Mouse (Mus musculus): ENCODE measurements around the gene Camsap3.
A peak's percentile ranks its signal among the peaks of the same experiment; 100 is the strongest.
"Not testable (repeated sequence)": the region's sequence is repeated elsewhere in the genome, so short reads cannot be mapped to it uniquely, and the experiment has no call there.

Camsap3 gene

DNA sequence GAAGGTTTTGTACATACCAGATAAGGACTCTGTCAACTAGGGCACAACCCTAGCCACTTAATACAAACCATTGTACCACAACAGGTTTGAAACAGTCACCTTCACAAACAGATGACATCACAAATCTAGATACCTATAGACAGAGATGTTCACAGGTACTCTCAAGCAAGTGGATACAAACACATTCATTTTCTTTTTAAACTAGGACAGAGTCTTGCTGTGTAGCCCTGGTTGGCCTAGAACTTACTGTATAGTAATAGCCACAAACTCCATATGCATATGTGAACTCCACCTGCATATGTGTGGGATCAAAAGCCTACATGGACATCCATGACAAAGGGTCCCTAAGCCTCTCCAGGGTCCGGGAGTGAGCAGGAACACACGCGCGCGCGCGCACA lies at the start of gene Camsap3:
TSS of gene Camsap3 (plus strand) at position 301 of the 398 bp plus-strand sequence.
- no peak for DNase-seq

DNA sequence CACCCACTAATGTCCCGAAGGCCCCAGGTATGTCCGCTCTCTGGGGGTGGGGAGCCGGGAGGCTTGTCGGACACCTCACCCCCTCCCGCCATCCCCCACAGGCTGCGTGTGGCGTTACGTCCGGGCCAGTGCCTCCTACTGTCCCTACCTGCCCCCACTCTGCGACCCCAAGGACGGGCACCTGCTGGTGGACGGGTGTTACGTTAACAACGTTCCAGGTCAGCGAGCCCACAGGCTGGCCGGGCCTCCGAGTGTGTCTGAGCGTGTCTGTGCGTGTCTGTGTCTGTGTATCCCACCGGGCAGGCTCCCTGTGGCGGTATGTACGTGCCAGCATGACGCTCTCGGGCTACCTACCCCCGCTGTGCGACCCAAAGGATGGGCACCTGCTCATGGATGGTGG lies 49.4 kb upstream of the Camsap3 start:
- no peak for DNase-seq

DNA sequence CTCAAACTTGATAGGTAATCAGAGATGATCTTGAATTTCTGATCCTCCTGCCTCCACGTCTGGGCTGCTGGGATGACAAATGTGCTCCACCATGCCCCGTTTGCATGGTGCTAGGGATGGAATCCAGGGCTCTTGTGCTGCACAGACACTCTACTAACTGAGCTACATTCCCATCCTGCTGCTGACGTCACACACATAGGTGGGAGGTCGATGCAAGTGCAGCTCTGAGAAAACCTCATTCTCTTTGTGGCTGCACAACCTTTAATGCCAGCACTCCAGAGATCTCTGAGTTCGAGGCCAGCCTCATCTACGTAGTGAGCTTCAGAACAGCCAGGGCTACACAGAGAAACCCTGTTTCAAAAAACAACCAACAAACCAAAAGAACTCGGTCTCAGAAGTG lies 47.9 kb upstream of the Camsap3 start:
- DNase-seq = no peak

DNA sequence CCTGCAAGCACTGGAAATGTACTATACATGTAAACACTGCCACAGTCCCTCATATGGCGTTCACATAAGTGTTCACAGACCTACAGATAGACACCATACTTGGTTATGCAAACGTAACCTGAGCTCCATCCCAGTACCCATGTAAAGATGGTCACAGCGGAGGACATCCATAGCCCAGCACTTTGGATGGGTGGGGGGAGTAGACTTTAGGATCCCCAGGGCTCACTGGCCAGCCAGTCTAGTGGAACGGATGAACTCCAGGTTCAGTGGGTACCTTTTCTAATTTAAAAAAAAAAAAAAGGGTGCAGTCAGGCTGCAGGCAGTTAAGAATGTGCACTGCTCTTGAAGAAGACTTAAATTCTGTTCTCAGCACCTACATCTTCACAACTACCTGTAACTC lies 47.0 kb upstream of the Camsap3 start:
- no peak for DNase-seq

DNA sequence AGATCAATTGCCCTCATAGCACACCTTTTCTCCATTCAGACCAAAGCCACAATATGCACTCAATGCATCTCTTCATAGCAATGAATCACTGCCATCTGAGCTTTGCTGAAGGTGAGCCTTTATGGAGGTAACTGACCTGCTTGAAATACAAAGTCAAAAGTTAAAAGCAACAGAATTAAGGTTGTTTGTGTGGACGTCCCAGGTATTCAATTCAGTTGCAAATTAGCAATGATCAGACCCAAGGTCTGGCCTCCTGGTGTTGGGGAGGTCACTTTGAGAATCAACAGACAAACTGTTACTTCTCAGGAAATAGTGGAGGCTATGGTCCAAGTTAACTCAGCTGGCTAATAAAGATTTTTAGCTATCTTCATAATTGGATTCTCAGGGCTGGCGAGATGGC lies 40.6 kb upstream of the Camsap3 start:
- DNase-seq = no peak

DNA sequence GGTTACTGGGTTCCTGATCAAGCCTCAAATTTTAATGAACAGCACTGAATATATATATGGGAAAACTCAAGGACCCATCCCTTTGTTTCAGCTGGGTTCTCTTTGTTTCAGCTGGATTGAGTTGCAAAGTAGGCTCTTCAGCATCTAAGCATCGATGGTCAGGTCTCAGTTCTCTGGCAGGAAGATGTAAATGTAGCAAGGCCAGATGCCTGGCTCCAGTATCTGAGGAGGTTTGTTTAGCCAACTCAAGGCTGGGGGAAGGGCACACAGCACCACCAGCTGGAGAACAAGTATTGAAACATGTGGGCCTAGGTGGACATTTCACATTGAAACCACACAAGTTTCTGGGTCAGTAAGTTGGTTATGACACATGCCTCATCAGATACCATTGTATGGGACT lies 34.9 kb upstream of the Camsap3 start:
- DNase-seq = no peak

DNA sequence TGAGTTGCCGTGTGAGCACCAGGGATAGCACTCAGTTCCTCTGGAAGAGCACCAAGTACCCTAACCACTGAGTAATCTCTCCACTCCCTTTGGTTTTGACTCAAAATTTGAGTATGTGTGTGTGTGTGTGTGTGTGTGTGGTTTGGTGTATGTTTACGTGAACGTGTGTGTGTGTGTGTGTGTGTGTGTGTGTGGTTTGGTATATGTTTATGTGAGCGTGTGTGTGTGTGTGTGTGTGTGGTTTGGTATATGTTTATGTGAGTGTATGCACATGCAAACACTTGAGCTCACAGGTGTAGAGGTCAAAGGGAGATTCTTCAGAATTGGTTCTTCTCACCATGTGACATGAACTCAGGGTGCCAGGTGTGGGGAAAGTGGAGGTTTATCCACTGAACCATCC lies 31.0 kb upstream of the Camsap3 start:
- DNase-seq = peak; percentile 5

DNA sequence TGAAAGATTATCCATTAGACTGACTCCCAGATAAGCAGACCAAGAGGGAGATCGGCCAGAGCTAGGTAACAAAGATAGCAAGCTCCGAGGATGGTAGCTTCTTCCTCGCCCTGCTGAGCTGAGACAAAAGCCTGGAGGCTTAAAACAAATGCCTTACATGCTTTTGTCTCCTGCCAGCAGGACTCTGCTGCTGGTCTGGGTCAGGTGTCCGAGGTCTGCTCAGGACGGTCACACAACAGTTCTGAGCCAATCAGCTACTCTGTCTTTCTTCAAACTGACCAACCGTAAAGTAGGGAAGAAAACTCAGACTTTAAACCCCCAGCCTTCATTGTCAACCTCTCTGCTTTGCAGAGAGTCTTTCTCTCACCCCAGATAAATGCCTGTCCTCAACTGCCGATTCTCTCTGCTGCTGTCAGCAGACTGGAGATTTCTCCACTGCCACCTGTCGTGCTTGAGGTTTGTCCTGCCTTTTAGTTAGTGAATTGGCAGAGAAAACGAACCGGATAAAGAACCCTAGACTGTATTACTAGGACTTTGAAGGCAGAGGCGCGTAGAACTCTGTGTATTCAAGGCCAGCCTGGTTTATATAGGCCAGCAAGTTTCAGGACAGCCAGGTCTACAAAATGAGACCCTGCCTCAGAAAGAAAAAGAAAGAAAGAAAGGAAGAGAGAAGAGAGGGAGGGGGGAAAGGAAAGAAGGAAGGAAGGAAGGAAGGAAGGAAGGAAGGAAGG lies 19.3 kb upstream of the Camsap3 start, which contains the start of gene C330021F23Rik:
TSS of gene C330021F23Rik (plus strand) at position 350 of the 731 bp plus-strand sequence.
- peak; percentile 86 for DNase-seq

DNA sequence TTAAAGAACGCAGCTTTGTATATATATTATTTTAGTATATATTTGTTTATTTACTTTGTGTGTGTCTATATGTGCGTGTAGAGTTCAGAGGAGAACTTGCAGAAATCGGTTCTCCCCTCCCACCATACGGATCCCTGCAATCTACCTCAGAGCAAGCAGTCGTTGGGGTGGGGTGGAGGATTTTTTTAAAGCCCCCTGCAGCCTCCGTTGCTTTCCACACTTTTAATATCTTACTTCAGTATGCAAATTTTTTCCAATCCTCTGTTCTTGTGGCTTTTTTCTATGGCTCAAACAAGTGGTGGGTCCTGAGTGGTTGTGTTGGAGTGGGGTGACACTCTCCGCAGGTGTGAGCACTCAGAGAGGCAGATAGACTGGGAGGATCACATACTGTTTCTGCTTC lies 18.7 kb upstream of the Camsap3 start:
- no peak for DNase-seq

DNA sequence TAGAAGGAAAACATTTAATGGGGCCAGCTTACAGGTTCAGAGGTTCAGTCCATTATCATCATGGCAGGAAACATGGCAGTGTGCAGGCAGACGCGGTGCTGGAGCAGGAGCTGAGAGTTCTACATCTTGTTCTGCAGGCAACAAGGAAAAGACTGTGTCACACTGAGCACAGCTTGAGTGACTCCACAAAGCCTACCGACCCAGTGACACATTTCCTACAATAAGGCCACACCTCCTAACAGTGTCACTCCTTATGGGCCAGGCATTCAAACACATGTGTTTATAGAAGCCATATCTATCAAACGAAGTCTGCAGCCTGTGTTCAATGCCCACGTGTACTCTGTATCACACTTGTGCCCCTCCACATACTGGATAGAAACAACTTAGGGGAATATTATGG lies 17.3 kb upstream of the Camsap3 start:
- DNase-seq = no peak

DNA sequence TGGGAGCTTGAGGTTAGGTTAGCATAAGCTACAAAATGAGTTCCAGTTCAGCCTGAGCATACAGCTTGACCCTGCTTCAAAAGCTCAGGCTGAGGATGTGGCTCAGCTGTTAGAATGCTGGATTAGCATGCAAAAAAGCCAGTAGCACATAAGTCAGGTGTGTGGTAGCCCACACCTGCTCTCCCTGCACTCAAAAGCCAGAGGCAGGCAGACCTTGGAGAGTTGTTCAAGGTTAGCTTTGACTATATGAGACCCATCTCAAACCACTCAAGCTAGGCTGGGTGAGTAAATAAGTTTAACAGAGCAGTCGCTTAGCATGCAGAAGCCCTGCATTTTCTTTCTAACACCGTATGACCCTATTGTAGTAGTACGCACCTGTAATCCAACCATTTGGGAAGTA lies 12.5 kb upstream of the Camsap3 start:
- no peak for DNase-seq

DNA sequence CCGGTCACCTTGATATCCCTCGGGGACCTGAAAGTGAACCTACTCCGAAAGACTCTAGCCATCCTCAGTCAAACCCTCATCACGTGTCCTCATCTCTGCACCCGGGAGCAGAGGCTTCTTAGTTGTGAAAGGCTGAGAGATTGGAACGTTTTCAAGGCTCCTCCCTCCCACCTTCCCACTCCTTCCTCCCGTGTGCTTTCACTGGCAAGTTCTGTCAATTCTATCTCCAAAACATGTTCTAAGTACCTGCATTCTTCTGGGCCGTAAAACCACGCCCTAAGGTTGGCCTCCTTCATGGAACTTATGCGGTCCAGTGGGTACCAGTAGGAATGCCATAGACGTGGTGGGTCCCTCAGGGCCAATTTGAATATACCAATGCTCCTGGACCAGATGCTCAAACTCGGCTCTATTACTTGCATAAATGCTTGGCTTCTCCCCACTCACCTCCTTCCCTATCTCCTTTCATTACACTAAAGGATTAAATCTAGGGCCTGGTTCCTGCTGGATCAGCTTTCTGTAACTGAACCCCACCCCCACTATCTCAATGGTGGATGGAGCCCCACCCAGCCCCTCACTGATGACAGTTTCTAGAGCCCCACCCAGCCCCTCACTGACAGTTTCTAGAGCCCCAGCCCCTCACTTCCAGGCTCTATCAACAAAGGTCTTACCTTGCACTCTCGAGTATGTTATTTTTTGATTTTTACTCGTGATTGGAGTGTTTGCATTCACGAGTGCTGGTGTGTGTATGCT lies 10.7 kb upstream of the Camsap3 start:
- DNase-seq = no peak

DNA sequence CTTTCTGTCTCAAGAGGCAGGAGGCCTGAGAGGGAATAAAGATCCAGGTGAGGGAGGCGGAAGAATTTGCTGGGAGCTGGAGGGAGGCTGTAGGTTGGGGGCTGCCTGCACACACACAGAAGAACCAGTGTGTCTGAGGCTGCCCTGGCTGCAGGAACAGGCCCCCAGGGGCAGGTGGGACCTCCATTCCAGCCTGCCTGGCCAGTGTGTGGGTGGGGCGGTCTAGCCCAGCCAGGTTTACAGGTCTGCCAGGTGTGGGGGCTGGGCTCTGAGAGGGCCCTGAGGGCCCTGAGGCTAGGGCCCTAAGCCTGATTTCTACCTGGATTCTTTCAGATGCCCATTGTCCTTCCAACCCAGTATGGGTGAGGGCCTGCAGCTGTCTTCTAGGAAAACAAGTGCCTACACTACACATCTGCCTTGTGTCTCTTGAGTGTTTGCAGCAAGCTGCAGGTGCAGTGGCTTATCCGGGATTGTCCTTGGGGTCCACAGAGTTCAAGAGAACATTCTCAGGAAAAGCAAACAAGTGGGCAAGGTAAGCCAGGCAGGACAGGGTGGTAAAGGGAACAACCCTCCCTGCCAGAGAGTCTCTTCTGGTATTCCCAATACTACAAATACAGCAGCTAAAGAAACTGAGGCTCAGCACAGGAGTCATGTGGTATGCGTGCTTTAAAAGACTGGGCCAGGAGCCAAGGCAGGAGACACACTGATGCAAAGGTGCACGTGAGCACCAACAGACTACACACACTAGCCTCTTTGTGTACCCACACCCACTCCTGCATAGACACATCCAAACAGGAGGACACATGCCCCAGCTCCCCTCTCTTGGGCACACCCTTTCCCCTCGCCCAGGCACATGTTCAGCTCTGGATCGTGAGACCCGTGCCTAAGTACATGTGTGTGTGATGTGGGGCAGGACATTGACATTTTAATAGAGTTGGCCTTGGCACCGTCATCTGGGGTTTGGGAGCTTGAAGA lies 7.4 kb upstream of the Camsap3 start:
- DNase-seq = no peak

DNA sequence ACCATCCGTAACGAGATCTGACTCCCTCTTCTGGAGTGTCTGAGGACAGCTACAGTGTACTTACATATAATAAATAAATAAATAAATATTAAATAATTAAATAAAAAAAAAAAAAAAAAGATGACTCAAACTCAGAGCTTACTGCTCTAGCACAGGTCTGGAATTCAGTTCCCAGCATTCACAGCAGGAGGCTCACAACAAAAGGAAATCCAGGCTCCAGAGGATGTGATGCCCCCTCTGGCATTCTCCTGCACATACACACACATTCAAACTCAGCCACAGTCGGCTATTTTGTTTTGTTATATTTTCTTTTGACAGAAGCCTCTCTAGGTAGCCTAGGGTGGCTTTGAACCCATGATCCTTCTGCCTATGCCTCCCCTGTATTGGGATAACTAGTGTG lies 5.1 kb upstream of the Camsap3 start:
- not testable (repeated sequence) for DNase-seq

DNA sequence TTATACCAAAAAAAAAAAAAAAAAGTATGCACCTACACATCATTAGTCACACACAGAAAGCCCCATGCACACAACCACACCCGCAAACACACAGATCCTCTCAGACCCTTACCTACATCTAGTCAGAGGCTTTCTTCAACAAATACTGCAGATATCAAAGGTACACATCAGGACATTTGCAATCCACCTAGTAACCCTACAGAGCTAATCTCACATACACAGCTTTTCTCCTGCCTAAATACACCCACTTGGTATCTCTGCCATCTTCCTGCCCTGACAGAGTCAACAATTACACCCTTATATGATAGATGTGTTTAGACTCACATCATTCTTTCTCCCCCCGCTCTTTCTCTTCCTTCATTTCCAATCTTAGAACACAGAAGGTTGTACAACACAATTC lies 641 bp upstream of the Camsap3 start:
- DNase-seq = no peak

DNA sequence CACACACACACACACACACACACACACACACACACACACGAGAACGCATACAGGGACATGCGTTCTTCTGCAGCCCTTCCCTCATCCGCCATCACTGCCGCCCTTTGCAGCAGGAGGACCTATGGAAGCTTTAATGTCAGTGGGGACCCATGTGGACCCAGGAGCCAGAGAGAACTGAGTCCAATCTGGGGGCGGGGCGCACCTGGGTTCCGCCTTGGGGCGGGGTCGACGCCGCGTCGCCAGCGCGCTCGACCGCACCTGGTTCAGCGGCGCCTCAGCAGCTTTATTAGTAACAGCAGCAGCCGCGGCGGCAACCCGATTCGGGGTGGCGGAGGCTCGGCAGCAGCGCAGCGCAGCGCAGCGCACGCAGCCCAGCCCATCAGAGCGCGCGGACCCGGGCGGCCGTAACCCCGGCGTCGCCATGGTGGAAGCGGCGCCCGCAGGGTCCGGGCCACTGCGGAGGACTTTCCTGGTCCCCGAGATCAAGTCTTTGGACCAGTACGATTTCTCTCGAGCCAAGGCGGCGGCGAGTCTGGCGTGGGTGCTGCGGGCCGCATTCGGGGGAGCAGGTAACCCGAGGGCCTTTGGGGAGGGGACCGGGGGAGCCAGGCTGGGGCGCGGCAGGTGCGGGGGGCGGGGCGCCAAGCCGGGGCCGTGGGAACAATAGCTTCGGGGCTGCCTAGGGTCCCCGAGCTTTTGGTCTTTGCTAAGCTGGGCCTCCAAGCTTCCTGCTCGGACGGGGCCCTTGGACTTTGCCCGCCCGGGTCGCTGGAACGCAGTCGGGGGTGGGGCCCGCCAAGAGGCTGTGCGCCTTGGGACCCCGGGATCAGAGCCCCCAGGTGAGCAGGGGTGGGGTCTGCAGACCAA lies 531 bp downstream of the Camsap3 start:
- peak; percentile 76 for DNase-seq

DNA sequence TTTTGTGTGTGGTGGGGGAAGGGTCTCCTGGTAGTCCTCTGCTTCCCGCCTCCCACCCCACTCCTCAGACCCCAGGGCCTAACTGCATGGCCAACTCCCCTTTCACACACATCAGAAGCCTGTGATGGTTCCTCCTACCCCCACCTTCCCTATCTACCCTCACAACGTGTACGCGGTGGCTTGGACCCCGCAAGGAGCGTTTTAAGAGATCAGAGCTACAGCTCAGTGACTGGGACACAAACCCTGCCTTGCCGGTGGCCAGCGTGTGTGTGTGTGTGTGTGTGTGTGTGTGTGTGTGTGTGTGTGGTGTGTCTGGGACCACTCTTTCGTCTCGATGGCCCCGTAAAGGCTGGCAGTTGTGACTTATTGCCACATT lies 1.2 kb downstream of the Camsap3 start:
- DNase-seq = peak; percentile 52

DNA sequence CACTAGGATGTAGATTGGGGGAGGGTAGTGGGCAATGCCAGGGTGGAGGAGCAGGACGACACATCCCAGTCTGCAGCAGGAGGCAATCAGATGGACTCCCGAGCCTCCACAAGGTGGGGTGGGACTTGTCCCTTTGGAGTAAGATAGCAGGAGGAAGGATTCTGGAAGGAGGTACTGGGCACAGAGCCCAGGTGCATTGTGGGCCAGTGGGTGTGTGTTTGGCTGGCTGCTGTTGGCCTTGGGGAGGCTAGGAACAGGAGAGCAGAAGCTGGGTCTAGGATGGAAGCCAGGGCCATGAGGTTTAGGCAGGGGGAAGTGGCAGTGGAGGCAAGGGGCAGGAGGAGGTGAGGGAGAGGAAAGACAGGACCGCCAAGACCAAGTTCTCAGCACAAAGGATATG lies 6.4 kb downstream of the Camsap3 start:
- no peak for DNase-seq

DNA sequence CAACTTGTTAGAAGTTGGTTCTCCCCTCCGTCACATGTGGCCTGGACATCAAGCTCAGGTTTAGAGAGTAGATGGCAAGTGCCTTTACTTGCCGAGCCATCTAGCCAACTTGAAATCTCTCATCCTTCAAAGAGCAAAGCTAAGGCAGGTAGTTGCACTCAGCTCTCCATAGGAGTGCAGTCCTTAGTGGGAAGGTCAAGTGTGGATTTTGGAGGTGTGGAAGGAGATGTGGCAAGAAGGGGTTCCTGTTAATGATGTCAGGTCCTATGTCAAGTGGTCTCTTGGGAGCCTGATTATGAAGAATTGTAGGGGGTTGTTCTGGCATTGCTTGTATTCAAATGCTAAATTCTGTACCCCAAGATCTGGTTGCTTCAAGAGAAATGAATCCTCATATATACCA lies 7.4 kb downstream of the Camsap3 start:
- no peak for DNase-seq

DNA sequence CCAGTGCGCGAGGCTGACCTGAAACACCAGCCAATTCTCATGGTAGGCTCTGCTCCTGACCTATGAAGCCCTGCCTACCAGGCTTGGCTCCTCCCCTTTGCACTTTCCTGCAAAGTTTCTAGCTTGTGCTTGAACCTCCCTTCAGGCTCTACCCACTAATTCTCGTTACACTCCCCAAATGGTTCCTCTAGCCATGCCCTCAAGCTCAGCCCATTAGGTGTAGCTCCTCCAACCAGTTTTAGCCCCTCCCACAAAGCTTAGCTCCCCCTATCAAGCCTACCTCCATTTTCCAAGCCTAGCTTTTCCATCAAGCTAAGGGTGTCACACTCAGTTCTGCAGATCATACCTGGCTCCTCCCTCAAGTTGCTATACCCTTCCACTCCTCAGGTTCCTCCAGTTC lies 11.0 kb downstream of the Camsap3 start:
- DNase-seq = no peak

DNA sequence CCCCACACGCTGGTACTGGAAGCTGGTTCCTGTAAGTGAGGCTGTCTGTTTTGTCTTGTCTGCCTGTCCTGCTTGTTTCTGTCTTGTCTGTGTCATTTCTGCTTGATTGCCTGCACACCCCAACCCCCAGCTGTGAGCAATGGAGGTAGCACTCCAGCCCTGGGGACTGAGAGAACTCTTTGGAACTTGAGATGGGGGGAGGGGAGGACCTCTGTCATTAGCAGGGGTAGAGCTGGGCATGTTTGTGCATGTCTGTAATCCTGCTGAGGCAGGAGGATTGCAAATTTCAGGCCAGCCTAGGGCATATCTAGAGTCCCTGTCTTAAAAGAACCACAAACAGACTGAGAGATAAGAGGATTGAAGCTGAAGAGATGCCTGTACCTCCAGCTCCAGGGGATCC lies 12.1 kb downstream of the Camsap3 start:
- DNase-seq = no peak

DNA sequence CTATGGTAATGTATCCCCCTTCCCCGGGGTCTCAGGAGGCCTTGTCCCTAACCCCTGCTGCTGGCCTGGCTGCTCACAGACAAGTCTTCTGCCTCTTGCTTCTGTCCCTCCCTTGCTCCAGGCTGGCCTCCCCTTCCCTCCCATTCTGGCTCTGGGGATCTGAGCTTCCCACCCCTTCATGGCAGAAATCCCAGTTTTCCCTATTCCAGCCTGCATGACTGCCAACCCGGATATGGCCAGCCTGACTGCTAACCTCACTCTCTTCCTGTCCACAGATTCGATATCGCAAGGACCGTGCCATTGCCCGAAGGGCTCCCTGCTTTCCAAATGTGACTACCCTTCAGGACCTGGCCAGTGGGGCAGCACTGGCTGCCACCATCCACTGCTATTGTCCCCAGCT lies 13.3 kb downstream of the Camsap3 start:
- DNase-seq = no peak

All from retina, postnatal 1 day (tissue).